Mouse (Mus musculus) heart, adult 2 months (tissue): ENCODE results near the gene Dlg1. TPM values are rescaled to one million over a fixed set of nuclear protein-coding genes. Genes with fewer than 3 reads are reported as not detected.

Experiments
- DNase-seq, 2 experiments: peaks; one replicate each; pipeline ENCODE4 v3.0.0; 2021
- H3K27ac ChIP-seq: fragments of 200-600 bp; 2 replicates; pipeline ENCODE4 v1.8.1; 2022
- H3K27me3 ChIP-seq: fragments of 200-500 bp; 2 replicates; pipeline ENCODE4 v1.6.1; 2012; ENCODE audit warnings: mild to moderate bottlenecking, low read length, inconsistent platforms, mixed read lengths; ENCODE audit not compliant: control insufficient read depth, insufficient read depth
- H3K36me3 ChIP-seq: fragments of 200-500 bp; 2 replicates; pipeline ENCODE4 v1.6.1; 2012; ENCODE audit warnings: low read length, inconsistent platforms; ENCODE audit not compliant: control insufficient read depth, insufficient read depth
- H3K4me1 ChIP-seq: fragments of 200-500 bp; 2 replicates; pipeline ENCODE4 v1.6.1; 2011; ENCODE audit warnings: low read length; ENCODE audit not compliant: control insufficient read depth, insufficient read depth
- H3K4me3 ChIP-seq: fragments of 200-600 bp; 2 replicates; pipeline ENCODE4 v1.8.1; 2022
- H3K79me2 ChIP-seq: fragments of 200-500 bp; replicated peaks from 2 replicates; pipeline ENCODE4 v1.6.1; 2012; ENCODE audit warnings: mild to moderate bottlenecking, inconsistent platforms, low read length, moderate library complexity, mixed read lengths; ENCODE audit not compliant: control insufficient read depth, insufficient read depth
- H3K9ac ChIP-seq: fragments of 200-500 bp; 2 replicates; pipeline ENCODE4 v1.6.1; 2012; ENCODE audit warnings: low read depth, mild to moderate bottlenecking, control low read depth, inconsistent platforms, low read length, mixed read lengths
- CTCF ChIP-seq: fragments of 200-600 bp; IDR thresholded peaks from 2 replicates; pipeline ENCODE4 v1.8.1; 2022; ENCODE audit warnings: antibody characterized with exemption, mild to moderate bottlenecking, moderate library complexity
- EP300 ChIP-seq: fragments of 200-500 bp; IDR thresholded peaks from 2 replicates; pipeline ENCODE4 v1.6.1; 2011; ENCODE audit warnings: low read depth, low read length, control low read depth; ENCODE audit not compliant: insufficient read depth
- POLR2A ChIP-seq: fragments of 200-500 bp; IDR thresholded peaks from 2 replicates; pipeline ENCODE4 v1.6.1; 2011; ENCODE audit warnings: mild to moderate bottlenecking, low read depth, low read length, control low read depth; ENCODE audit not compliant: insufficient read depth
- WGBS: fragments of 180-500 bp; shearing (Covaris S2); methylation state at CpG from one replicate; pipeline ENCODE4 v1.1.7; 2018; 5-methylcytosine and 5-hydroxymethylcytosine counted together
- intact Hi-C: fragments of 180-260 bp; cut with DNase I; formaldehyde crosslinking; loops from one replicate; pipeline ENCODE4 v1.15.1; 2025
- polyA plus RNA-seq: library from polyadenylated mRNA; depleted of rRNA; stranded (reverse); fragments of >200 nt; gene quantifications from 2 replicates; pipeline ENCODE4 v1.2.3, GENCODE M21; 2012
- total RNA-seq, 2 experiments: library from RNA; stranded (reverse); gene quantifications; 2 replicates each; pipeline ENCODE4 v1.2.3; 2021

The Dlg1 gene
- total and polyA plus RNA-seq, 3 experiments: 14.9 to 61.9 (median 56.2) TPM

- intact Hi-C loops: no loop called here
- 35% methylated on average over 1 of the region's 1 CpGs for WGBS
- Histone ChIP-seq H3K27me3 (no peaks in the 10 kb centered on the region), H3K36me3 (peaks cover 8% of the 10 kb centered on the region), H3K27ac (no peak overlapping the region), H3K4me1 (peaks cover 2% of the 10 kb centered on the region), H3K9ac (no peak overlapping the region), H3K4me3 (no peak overlapping the region), H3K79me2 (no peaks in the 10 kb centered on the region)
- no peak for TF ChIP-seq POLR2A
- no peak for TF ChIP-seq EP300
- TF ChIP-seq CTCF: no peak
- DNase-seq: no peak
These were observed 94.4 kb downstream of the Dlg1 start for GRCm38 (mm10) chr16:31757606-31758005.

DNA sequence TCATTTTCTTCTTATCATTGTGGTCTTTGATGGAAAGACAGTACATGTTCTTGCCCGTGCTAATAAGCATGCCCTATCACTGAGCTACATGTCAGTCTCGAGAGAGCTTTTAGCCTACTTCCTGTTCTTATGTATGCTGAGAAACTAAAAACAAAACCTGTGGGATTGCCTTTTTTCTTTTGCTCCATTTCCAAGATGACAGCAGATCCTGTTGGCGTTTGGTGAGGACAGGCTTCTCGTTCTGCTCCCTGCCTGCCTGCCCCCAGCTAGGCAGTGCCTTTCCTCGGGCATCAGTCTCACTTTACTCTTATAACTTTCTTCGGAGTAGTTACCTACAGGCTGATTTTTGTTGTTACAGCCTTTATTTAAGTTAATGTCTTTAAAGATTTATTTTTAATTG lies 96.2 kb downstream of the Dlg1 start:
- Histone ChIP-seq H3K36me3 (peaks cover 8% of the 10 kb centered on the region), H3K79me2 (no peaks in the 10 kb centered on the region), H3K9ac (no peak overlapping the region), H3K4me1 (peaks cover 2% of the 10 kb centered on the region), H3K27me3 (no peaks in the 10 kb centered on the region), H3K27ac (no peak overlapping the region; the same call in 1 of the 2 replicates), H3K4me3 (no peak overlapping the region)
- no peak for DNase-seq
- WGBS: 45% methylated on average over 6 of the region's 6 CpGs
- intact Hi-C loops: no loop called here
- TF ChIP-seq POLR2A: no peak
- TF ChIP-seq CTCF: no peak
- TF ChIP-seq EP300: no peak

- peaks cover 2% of the 10 kb centered on the region for H3K79me2 ChIP-seq
- H3K27me3 ChIP-seq: no peaks in the 10 kb centered on the region
- TF ChIP-seq POLR2A (no peak), CTCF (no peak), EP300 (no peak)
- DNase-seq: no peak
- no peak overlapping the region for H3K9ac ChIP-seq
- H3K4me1 ChIP-seq: no peaks in the 10 kb centered on the region; the same call in 1 of the 2 replicates
- intact Hi-C loops: no loop called here
- no peaks in the 10 kb centered on the region for H3K36me3 ChIP-seq
- WGBS: 93% methylated on average over 6 of the region's 6 CpGs
- H3K27ac ChIP-seq: no peak overlapping the region
- H3K4me3 ChIP-seq: no peak overlapping the region
These were observed 103.1 kb downstream of the Dlg1 start for GRCm38 (mm10) chr16:31766298-31766697.

DNA sequence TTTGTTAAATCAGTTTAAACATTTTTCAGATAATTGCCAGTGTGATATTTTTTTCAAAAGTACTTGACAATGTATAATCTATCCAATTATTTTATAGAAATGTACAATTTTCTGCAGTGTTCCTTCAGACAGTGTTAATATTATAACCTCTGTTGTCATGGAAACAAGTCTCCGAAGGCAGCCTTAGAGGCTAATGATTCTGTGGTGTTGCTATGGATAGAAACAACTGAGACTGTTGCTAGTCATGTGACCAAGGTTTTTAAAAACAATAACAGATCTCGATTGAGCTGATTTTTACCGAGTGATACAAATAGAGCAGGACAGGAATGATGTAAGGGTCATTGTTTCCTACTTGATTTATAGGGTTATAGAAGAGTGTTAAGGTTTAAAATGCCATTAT lies 103.5 kb downstream of the Dlg1 start:
- no peak for TF ChIP-seq CTCF
- no peak for TF ChIP-seq EP300
- no peak for TF ChIP-seq POLR2A
- H3K27me3 ChIP-seq: no peaks in the 10 kb centered on the region
- intact Hi-C loops: no loop called here
- peaks cover 2% of the 10 kb centered on the region for H3K79me2 ChIP-seq
- no peaks in the 10 kb centered on the region for H3K36me3 ChIP-seq
- H3K27ac ChIP-seq: no peak overlapping the region
- H3K9ac ChIP-seq: no peak overlapping the region
- H3K4me1 ChIP-seq: no peaks in the 10 kb centered on the region; the same call in 1 of the 2 replicates
- no peak for DNase-seq
- 21% methylated on average over 3 of the region's 3 CpGs for WGBS
- H3K4me3 ChIP-seq: no peak overlapping the region

DNA sequence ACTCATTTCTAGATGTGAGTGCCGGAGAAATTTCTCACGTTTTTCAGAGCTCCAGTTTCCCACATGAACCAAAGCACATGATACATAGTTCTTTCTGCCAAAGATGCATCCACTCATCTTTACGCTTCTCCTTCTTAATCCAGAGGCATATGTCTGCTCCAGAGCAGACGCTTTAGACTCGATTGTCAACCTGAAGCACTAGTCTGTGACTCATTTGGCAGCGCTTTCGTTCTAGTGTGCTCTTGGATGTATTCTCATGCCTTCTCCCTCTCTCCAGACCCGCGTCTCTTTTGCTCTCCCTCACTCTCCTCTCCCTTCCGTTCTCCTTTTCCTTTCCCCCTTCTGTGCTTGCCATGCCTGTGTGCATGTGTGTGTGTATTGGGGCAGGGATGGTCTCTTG lies 112.7 kb downstream of the Dlg1 start:
- Histone ChIP-seq H3K9ac (no peak overlapping the region), H3K27ac (no peak overlapping the region), H3K27me3 (no peaks in the 10 kb centered on the region), H3K4me3 (no peak overlapping the region), H3K36me3 (no peaks in the 10 kb centered on the region), H3K4me1 (no peaks in the 10 kb centered on the region), H3K79me2 (no peaks in the 10 kb centered on the region)
- WGBS: 85% methylated on average over 10 of the region's 10 CpGs
- no peak for DNase-seq
- TF ChIP-seq EP300 (no peak), CTCF (no peak), POLR2A (no peak)
- intact Hi-C loops: no loop called here

DNA sequence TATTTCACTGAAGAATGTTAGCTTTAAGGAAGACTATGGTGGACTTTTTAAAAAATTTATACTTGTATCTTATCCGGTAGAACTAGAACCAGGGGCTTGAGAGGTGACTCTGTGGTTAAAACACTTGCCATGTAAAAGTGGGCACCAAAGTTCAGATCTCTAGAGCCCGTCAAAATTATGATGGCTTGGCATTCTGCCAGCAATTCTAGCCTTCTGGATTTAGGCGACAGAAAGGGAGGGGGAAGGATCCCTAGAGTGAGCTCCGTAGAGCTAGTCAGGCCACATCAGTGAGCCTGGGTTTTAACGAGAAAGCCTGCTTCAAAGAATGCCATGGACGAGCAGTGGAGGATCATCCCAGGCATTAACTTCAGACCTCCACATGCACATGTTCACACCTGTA lies 117.8 kb downstream of the Dlg1 start:
- no peak for DNase-seq
- 66% methylated on average over 6 of the region's 6 CpGs for WGBS
- H3K27me3 ChIP-seq: no peaks in the 10 kb centered on the region
- no peaks in the 10 kb centered on the region for H3K4me1 ChIP-seq
- intact Hi-C loops: no loop called here
- no peak overlapping the region for H3K9ac ChIP-seq
- TF ChIP-seq CTCF (no peak), EP300 (no peak), POLR2A (no peak)
- no peak overlapping the region for H3K27ac ChIP-seq
- H3K79me2 ChIP-seq: no peaks in the 10 kb centered on the region
- H3K4me3 ChIP-seq: no peak overlapping the region
- no peaks in the 10 kb centered on the region; the same call in 1 of the 2 replicates for H3K36me3 ChIP-seq
